Mouse (Mus musculus) embryonic fibroblast, embryonic 13.5 days (primary cell): ENCODE results near the gene Mrpl34.

Source experiments
- CTCF ChIP-seq: IDR thresholded peaks from 2 replicates; pipeline ENCODE4 v1.5.1; 2011; ENCODE audit warnings: mild to moderate bottlenecking, control low read depth, low read length, moderate library complexity, borderline replicate concordance; ENCODE audit not compliant: insufficient read depth
- POLR2A ChIP-seq: IDR thresholded peaks from 2 replicates; pipeline ENCODE4 v1.6.1; 2011; ENCODE audit warnings: low read depth, mild to moderate bottlenecking, control low read depth, low read length, moderate library complexity

DNA sequence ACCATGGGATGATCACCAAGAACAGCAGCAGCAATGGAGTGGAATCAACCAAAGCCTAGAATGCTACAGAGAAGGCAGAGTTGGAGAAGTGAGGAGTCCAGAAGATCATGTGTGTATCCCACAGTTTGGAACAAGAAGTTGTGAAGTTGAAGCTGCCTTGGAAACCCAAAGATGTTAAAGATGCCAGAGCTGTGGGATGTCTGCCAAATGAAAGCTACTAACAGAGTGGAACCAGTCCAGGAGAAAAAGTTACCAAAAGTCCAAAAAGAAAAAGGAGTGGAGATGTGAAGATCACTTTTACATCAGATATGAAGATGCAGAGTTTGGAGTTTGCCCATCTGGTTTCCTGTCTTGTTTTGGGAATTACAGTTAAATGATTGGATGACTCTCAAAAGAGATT, 42.6 kb upstream of the Mrpl34 start:
- no peak for TF ChIP-seq POLR2A
- no peak for TF ChIP-seq CTCF
